ENCODE assay signal across 14 mouse cellular contexts in the genomic region with DNA sequence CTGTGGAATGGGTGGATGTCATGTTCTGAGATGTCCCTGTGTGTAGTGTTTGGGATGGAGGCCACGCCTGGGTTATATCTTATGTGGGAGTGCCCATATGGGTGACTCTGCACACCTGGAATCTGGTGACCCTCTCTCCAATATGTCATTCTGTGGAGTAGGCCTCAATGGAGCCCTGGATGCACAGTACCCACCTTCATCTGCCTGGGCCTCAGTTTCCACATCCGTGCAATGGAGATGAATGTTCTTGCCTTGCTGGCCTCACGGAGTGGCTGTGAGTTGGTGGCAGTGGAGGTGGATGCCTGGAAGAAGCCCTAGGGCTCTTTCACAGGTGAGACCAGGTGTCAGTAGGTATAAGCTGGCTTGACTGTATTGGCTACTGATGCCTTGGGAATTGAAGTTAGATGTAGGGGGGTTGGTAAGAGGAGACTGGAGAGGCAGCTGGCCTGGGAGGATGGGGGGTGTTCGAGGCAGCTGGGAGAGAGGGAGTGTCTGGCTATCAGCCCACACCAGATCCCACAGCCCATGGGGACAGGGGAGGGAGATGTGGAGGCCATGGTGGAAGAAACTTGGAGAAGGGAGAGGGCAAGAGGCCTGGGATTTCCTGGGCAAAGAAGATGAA. TPM values are rescaled to one million over a fixed set of nuclear protein-coding genes. Genes with fewer than 3 reads are reported as not detected.
DNase-seq lines count a peak whose midpoint lies in the region; ATAC-seq and TF ChIP-seq lines count a peak whose summit lies in the region.
"Had no signal": no experiment of that assay in that cellular context is flagged by ENCODE, and none has a peak within 500 bp of the region (broad histone marks: within the 10 kb centered on the region; RNA-seq: fewer than 3 reads in every experiment).

No protein-coding gene starts in this region.

- H3K9me3 ChIP-seq in hindbrain, embryonic 12.5 days (replicated peaks): no peaks in the 10 kb centered on the region
- H3K9me3 ChIP-seq in midbrain, embryonic 12.5 days: no peaks in the 10 kb centered on the region
- H3K9me3 ChIP-seq: liver, embryonic 12.5 days had no signal

- no peak for DNase-seq in left cerebral cortex, adult 2 months (ENCODE audit: extremely low spot score in 1 of 2, low spot score in 2 of 2)
- DNase-seq in left cerebral cortex, postnatal 25 days (ENCODE audit: low spot score in 2 of 2): no peak
- DNase-seq in liver: no peak
- DNase-seq in adrenal gland, adult 2 months: no peak
- no peak for DNase-seq in thymus, postnatal 10 days (ENCODE audit: low spot score in 2 of 2)
- DNase-seq: gastrocnemius, postnatal 25 days; heart, postnatal 4 days; kidney, adult 18-20 months; right cerebral cortex, adult 18-20 months had no signal

- H3K4me3 ChIP-seq in left cerebral cortex, adult 2 months: peak overlapping the region; percentile 40
- H3K4me3 ChIP-seq in hindbrain, embryonic 12.5 days: peak overlapping the region; percentile 64
- H3K4me3 ChIP-seq in midbrain, embryonic 12.5 days: peak overlapping the region; percentile 67
- H3K4me3 ChIP-seq: liver, embryonic 12.5 days had no signal

- no peak overlapping the region; the same call in 1 of the 2 replicates for H3K9ac ChIP-seq in hindbrain, embryonic 12.5 days
- H3K9ac ChIP-seq in midbrain, embryonic 12.5 days (replicated peaks): 0 out of 2 replicates have a peak overlapping the region, but pooled peaks have one; percentile 37
- H3K9ac ChIP-seq: liver, embryonic 12.5 days had no signal

- H3K27ac ChIP-seq in left cerebral cortex, adult 2 months: no peak overlapping the region
- H3K27ac ChIP-seq in hindbrain, embryonic 12.5 days: no peak overlapping the region
- no peak overlapping the region for H3K27ac ChIP-seq in midbrain, embryonic 12.5 days (replicated peaks)
- H3K27ac ChIP-seq: liver, embryonic 12.5 days had no signal

- ATAC-seq in hindbrain, embryonic 12.5 days (ENCODE audit: low FRiP score): no peak
- ATAC-seq in midbrain, embryonic 12.5 days (ENCODE audit: low FRiP score, low read depth): no peak
- ATAC-seq: activated CD4-positive, CD25-positive, alpha-beta regulatory T cell, adult 4 months; liver, embryonic 12.5 days had no signal

- peaks cover 12% of the 10 kb centered on the region for H3K36me3 ChIP-seq in hindbrain, embryonic 12.5 days
- H3K36me3 ChIP-seq in midbrain, embryonic 12.5 days: peaks cover 18% of the 10 kb centered on the region; the same call in 1 of the 2 replicates
- H3K36me3 ChIP-seq: liver, embryonic 12.5 days had no signal

- peak overlapping the region; percentile 82 for H3K4me2 ChIP-seq in hindbrain, embryonic 12.5 days (replicated peaks)
- H3K4me2 ChIP-seq in midbrain, embryonic 12.5 days (replicated peaks): peak overlapping the region; percentile 74

- WGBS in hindbrain, embryonic 12.5 days: 85% methylated on average over 4 of the region's 4 CpGs
- 87% methylated on average over 4 of the region's 4 CpGs for WGBS in midbrain, embryonic 12.5 days

- TF ChIP-seq CTCF in left cerebral cortex, adult 2 months (IDR thresholded peaks at IDR 0.05): no peak

- intact Hi-C loops in left cerebral cortex, adult 2 months (cut with DNase I): no loop called here
- intact Hi-C loops in left cerebral cortex, postnatal 25 days (cut with DNase I): loop anchor here (2.0 kb wide), 1 partner anchor 14 kb away; no protein-coding TSS in a partner anchor

- peaks cover 22% of the 10 kb centered on the region for H3K4me1 ChIP-seq in hindbrain, embryonic 12.5 days
- H3K4me1 ChIP-seq in midbrain, embryonic 12.5 days: peaks cover 20% of the 10 kb centered on the region

- H3K27me3 ChIP-seq in hindbrain, embryonic 12.5 days: peaks cover 3% of the 10 kb centered on the region
- H3K27me3 ChIP-seq in midbrain, embryonic 12.5 days: peaks cover 8% of the 10 kb centered on the region; the same call in 1 of the 2 replicates

RNA-seq across cellular contexts. Expression of a gene that starts 1.5 kb away (rescaled TPM):
- 100 to 1,000 TPM; 181 to 183 TPM for total RNA-seq in left cerebral cortex, adult 2 months (2021)
- 100 to 1,000 TPM; 203 to 219 TPM for total RNA-seq in left cerebral cortex, postnatal 25 days (2021)
- polyA plus RNA-seq in hindbrain, embryonic 12.5 days (2016; fragmentation: Nextera tagmentation; extraction: Ambion mirVana): 48.3 and 54.9 TPM in 2 replicates
- polyA plus RNA-seq in midbrain, embryonic 12.5 days (2016; fragmentation: Nextera tagmentation; extraction: Ambion mirVana): 45.6 and 47.0 TPM in 2 replicates
- 10 to 100 TPM; 21.7 to 31.7 TPM for total RNA-seq in adrenal gland, adult 2 months (2021)
- polyA plus RNA-seq in adrenal gland, adult 2 months (2012; rRNA removed): 120 and 147 TPM in 2 replicates
- total RNA-seq: CH12.LX had no signal

RNA-seq across cellular contexts. Expression of a gene that starts 11.0 kb away (rescaled TPM):
- 10 to 100 TPM; 31.4 to 35.5 TPM for total RNA-seq in left cerebral cortex, adult 2 months (2021)
- 10 to 100 TPM; 31.5 to 39.3 TPM for total RNA-seq in left cerebral cortex, postnatal 25 days (2021)
- 37.0 and 37.5 TPM in 2 replicates for polyA plus RNA-seq in hindbrain, embryonic 12.5 days (2016; fragmentation: Nextera tagmentation; extraction: Ambion mirVana)
- 32.7 and 36.9 TPM in 2 replicates for polyA plus RNA-seq in midbrain, embryonic 12.5 days (2016; fragmentation: Nextera tagmentation; extraction: Ambion mirVana)
- total RNA-seq in adrenal gland, adult 2 months (2021): 100 to 1,000 TPM; 381 to 452 TPM
- polyA plus RNA-seq in adrenal gland, adult 2 months (2012; rRNA removed): 1,222 and 1,525 TPM in 2 replicates

RNA-seq across cellular contexts. Expression of a gene that starts 11.1 kb away (rescaled TPM):
- total RNA-seq in left cerebral cortex, adult 2 months (2021): 10 to 100 TPM; 18.2 to 18.9 TPM
- 10 to 100 TPM; 13.7 to 16.5 TPM for total RNA-seq in left cerebral cortex, postnatal 25 days (2021)
- polyA plus RNA-seq in hindbrain, embryonic 12.5 days (2016; fragmentation: Nextera tagmentation; extraction: Ambion mirVana): 8.8 and 9.2 TPM in 2 replicates
- 6.1 and 6.9 TPM in 2 replicates for polyA plus RNA-seq in midbrain, embryonic 12.5 days (2016; fragmentation: Nextera tagmentation; extraction: Ambion mirVana)
- total RNA-seq in adrenal gland, adult 2 months (2021): 10 to 100 TPM in 1 of 2 experiments, 1 to 10 TPM in 1; 9.4 to 10.5 TPM
- polyA plus RNA-seq in adrenal gland, adult 2 months (2012; rRNA removed): 17.3 and 24.5 TPM in 2 replicates
- total RNA-seq: CH12.LX had no signal
- polyA plus RNA-seq: activated CD4-positive, CD25-positive, alpha-beta regulatory T cell, adult 4 months had no signal

RNA-seq across cellular contexts. Expression of a gene that starts 17.2 kb away (rescaled TPM):
- 10 to 100 TPM; 12.7 to 14.0 TPM for total RNA-seq in left cerebral cortex, adult 2 months (2021)
- 10 to 100 TPM; 14.3 to 15.6 TPM for total RNA-seq in left cerebral cortex, postnatal 25 days (2021)
- polyA plus RNA-seq in hindbrain, embryonic 12.5 days (2016; fragmentation: Nextera tagmentation; extraction: Ambion mirVana): 7.2 and 9.5 TPM in 2 replicates
- 7.8 and 8.1 TPM in 2 replicates for polyA plus RNA-seq in midbrain, embryonic 12.5 days (2016; fragmentation: Nextera tagmentation; extraction: Ambion mirVana)
- total RNA-seq in adrenal gland, adult 2 months (2021): 10 to 100 TPM; 14.2 to 18.6 TPM
- 12.4 and 20.2 TPM in 2 replicates for polyA plus RNA-seq in adrenal gland, adult 2 months (2012; rRNA removed)

RNA-seq across cellular contexts. Expression of a gene that starts 20.4 kb away (rescaled TPM):
- total RNA-seq in left cerebral cortex, adult 2 months (2021): 10 to 100 TPM; 10.9 to 15.7 TPM
- total RNA-seq in left cerebral cortex, postnatal 25 days (2021): 10 to 100 TPM; 15.4 to 17.5 TPM
- polyA plus RNA-seq in hindbrain, embryonic 12.5 days (2016; fragmentation: Nextera tagmentation; extraction: Ambion mirVana): 15.5 and 16.3 TPM in 2 replicates
- 13.2 and 13.4 TPM in 2 replicates for polyA plus RNA-seq in midbrain, embryonic 12.5 days (2016; fragmentation: Nextera tagmentation; extraction: Ambion mirVana)
- 10 to 100 TPM; 48.3 to 52.2 TPM for total RNA-seq in adrenal gland, adult 2 months (2021)
- polyA plus RNA-seq in adrenal gland, adult 2 months (2012; rRNA removed): 75.9 and 84.8 TPM in 2 replicates

Comparison
In these comparisons a context has a peak if more than half of its experiments do, and no peak if none do; other contexts are left out.
1. RNA of a gene that starts 1.5 kb away (total RNA-seq): 203 to 219 TPM in left cerebral cortex, postnatal 25 days and 181 to 183 TPM in left cerebral cortex, adult 2 months; 21.7 to 31.7 TPM in adrenal gland, adult 2 months; every median in the first group is over 4 times any median in the second.
2. RNA of a gene that starts 11.0 kb away (total RNA-seq): 381 to 452 TPM in adrenal gland, adult 2 months; 31.5 to 39.3 TPM in left cerebral cortex, postnatal 25 days and 31.4 to 35.5 TPM in left cerebral cortex, adult 2 months; every median in the first group is over 4 times any median in the second.
3. Peak in every context shown above with its lines, with median percentiles within 50 percentile points of each other: H3K4me3 ChIP-seq.